Mouse (Mus musculus) fat pad, adult 2 months (tissue): ENCODE results near the gene Tspan10.

Experiments used
- DNase-seq: peaks from one replicate; pipeline ENCODE4 v3.0.0-alpha.2; 2011; ENCODE audit warnings: low read depth, low spot score; ENCODE audit errors: extremely low read depth

Tspan10 gene

GRCm38 (mm10) chr11:120492024-120492877 lies 49.8 kb downstream of the Tspan10 start:
- no peak for DNase-seq

GRCm38 (mm10) chr11:120492878-120493203 lies 50.4 kb downstream of the Tspan10 start:
- DNase-seq = no peak

DNA sequence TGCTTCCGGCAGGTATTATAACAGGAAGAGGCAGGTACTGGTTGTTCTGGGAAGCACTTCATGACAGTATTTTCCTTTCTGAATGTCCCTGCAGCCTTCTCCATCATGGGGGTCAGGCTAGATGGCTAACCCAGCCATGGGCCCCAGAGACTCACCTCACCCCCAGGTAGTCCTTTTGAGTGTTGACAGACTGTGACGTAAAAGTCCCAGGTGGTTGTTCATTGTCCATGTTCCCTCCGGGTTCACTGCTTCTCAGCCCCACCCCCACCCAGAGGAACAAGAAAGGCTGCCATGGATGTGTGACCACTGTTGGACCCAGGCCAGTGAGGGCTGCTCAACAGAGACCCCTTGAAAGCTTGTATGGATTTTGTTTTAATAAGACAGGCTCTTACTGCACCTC lies 50.9 kb downstream of the Tspan10 start:
- no peak for DNase-seq

DNA sequence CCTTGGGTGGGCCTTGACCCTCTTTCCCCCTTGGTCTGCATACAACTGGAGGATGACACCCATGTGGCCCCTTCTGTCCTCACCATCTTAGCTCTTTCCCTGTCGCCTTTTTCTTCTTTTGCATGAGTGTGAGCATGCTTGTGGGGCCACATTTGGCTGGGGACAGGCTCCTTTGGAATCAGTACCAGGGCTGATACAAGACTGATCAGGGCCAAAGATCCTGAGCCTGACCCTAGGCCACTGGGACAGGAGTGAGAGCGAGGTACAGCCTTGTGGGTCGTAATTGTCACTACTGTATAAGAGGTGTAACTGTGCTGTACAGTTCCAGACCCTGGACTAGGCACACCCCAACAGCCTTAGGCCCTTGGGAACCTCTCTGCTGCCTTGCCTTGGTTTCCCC lies 51.5 kb downstream of the Tspan10 start:
- no peak for DNase-seq
